Mouse (Mus musculus) frontal cortex, postnatal 36 days (tissue): ENCODE measurements around the gene Tmigd3.
"Not testable (repeated sequence)": the region's sequence is repeated elsewhere in the genome, so short reads cannot be mapped to it uniquely, and the experiment has no call there.

ENCODE experiments used
- DNase-seq, 2 experiments: peaks; one replicate each; pipeline ENCODE4 v3.0.0; 2022; ENCODE audit warnings: low spot score in 2 of 2

Gene Tmigd3

GRCm38 (mm10) chr3:105900266-105900665 lies 29.6 kb downstream of the Tmigd3 start:
- no peak for DNase-seq

GRCm38 (mm10) chr3:105900716-105901115 lies 30.0 kb downstream of the Tmigd3 start:
- no peak for DNase-seq

DNA sequence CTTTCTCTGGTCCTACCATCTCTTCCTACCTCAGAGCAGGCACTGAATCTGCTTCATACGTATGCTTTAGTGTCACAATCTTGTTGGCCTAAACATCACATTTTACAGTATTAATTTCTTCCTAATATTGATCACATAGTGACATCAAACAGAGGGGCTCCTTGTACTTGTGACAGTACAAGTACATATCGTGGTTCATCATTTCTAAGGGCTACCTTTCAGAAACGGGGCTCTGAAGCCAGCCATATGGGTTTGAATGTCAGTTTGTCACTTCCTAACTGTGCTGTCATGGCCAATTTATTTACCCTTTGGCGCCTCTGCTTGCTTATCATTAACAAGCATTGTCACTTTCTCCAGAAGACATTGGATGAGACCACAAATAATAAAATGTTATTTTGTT lies 30.8 kb downstream of the Tmigd3 start:
- no peak for DNase-seq

DNA sequence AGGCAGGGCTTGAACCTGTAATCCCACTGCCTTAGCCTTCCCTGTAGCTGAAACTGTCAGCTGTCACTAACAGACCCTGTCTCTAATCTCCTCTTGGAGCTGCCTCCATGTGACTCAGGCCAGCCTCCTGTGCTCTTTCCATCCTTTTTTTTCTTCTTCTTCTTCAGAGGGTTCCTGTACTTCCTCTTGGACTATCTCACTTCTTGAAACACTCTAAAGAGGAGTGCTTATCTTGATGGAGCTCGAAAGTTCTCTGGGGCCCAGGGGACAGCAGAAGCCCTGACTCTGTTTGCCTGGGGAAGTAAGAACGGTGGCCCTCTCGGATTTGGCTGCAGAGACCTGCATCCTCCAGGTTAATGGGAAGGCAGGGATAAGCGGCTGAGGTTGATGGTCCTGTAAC lies 33.5 kb downstream of the Tmigd3 start:
- DNase-seq, result no peak

GRCm38 (mm10) chr3:105904721-105905120 lies 34.0 kb downstream of the Tmigd3 start:
- no peak for DNase-seq

DNA sequence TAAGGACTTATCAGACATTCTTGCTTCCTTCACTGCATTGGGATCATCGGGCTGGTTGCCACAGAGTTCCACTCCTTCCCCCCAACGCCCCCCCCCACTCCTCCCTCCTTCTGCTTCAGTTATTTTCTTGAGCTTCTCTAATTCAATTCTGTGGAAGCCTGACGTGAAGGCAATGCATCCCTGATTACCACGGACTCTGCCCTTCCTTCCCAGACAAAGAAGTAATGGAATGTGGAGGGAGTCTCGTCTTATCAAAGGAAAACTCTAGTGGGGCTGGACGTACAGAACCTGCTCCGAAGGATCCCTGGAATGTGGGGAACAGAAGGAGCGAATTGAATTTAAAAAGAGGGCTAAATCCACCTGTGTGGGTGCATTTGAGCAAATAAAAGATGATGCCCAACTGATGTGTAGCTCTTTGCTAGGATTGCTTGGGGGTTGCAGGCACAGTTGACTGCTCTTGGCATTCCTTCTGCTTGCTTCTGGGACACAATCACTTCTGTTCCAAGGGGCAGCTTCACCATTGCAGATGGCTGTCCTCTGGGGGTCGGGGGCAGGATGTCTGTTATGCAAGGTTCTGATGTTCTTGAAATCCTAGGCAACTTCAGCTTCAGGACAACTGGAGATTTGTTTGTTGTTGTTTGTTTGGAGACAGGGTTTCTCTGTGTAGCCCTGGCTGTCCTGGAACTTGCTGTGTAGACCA lies 37.4 kb downstream of the Tmigd3 start:
- DNase-seq, result no peak

DNA sequence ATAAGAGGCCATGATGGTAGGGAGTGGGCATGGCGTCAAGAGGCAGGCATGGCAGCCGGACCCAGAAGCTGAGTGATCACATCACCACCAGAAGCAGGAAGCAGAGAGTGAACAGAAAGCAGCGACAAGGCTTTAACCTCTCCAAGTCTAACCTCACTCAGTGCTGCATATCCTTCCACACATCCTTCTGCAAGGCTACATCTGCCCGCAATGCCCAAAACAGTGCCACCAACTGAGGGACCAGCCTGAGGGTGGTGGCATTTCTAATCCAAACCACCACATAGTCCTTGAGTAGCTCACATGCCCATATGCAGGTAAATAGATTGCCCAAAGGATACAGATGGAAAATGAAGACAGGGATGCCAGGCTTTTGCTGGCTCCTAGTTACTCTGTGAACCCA lies 38.3 kb downstream of the Tmigd3 start:
- no peak for DNase-seq

GRCm38 (mm10) chr3:105910519-105911190 lies 40.0 kb downstream of the Tmigd3 start:
- no peak for DNase-seq

GRCm38 (mm10) chr3:105912097-105912880 lies 41.6 kb downstream of the Tmigd3 start:
- no peak for DNase-seq

DNA sequence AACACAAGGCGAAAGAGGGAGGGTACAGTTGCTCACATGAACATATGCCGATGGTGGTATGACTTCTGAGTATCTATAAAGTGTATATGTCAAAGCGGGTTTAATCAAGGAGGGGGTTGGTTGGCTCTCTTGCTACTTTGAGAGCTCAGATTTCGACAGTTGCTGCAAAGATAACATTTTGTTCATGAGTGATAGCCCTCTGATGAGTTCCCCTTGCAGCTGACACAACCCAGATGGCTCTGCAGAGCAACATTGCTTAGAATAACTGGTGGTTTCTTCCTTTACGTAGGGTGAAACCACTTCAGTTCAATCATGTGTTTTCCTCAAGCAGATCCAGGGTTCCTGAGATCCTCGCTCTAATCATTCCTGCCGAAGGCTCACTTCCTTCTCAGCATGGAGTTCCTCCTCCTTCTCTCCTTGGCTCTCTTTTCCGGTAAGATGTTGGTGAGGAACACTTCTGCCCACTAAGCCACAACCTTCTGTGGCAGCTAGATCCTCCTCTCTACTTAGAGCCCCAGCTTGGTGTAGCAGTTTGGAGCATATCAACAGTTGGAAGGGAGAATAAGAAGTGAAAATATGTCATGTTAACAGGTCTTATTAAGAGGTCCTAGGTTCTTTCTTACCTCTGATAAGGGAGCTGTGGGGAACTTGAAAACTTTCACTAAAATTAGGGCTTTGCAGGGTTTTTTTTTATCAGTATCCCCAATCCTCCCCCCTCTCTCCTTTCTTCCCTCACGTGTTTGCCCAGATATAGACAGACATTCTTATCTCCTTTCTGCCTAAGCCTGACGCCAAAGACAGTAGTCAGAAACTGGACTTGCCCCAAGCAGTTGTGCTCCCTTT lies 43.4 kb downstream of the Tmigd3 start:
- DNase-seq, result no peak

DNA sequence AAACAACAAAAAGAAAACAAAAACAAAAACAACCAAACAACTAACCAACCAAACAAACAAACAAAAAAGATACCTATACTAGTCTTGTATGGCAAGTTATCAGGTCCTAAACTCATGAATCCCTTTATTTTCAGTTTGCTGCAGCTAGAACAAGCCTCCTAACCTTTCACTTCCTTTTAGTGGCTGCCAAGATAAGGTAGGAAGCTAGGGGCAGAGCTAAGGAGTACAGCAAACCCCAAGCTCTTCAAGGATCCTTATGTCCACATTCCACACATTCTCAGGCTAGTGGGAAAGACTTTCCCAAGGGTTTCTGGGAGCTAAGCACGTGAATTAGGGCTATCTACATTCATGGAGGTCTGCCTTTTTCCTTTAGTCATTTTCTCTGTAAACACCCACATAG lies 44.6 kb downstream of the Tmigd3 start:
- no peak for DNase-seq

DNA sequence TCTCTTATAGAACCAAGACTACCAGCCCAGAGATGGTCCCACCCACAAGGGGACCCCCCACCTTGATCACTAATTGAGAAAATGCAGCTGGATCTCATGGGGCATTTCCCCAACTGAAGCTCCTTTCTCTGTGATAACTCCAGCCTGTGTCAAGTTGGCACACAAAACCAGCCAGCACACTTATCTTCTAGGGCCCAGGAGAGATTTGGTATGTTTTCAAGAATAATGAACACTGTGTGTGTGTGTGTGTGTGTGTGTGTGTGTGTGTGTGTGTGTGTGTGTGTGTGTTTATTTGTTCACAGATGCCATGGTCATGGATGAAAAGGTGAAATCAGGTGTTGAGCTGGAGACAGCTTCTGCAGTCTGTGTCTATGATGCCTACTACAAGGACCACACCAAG lies 45.8 kb downstream of the Tmigd3 start:
- not testable (repeated sequence) for DNase-seq

- no peak for DNase-seq
These were observed 47.1 kb downstream of the Tmigd3 start for GRCm38 (mm10) chr3:105917656-105918354.

DNA sequence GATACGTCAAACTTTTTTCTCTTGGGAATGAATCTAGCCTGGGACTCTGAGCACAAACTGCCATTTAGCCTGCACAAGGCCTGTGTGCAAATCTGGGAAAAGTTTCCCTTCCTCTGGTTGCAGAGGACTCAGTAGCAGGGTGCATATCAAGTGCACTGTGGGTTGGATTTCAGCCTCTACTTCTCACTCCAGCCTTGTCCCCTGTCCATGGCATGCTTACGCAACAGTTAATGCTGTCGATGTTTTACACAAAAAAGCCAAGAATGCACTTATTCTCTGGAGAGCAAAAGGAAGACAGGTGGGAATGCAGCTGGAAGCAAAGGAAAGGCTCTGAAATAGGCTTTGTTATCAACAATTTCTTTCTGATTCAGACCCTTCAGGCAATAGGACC lies 47.6 kb downstream of the Tmigd3 start:
- DNase-seq, result no peak

DNA sequence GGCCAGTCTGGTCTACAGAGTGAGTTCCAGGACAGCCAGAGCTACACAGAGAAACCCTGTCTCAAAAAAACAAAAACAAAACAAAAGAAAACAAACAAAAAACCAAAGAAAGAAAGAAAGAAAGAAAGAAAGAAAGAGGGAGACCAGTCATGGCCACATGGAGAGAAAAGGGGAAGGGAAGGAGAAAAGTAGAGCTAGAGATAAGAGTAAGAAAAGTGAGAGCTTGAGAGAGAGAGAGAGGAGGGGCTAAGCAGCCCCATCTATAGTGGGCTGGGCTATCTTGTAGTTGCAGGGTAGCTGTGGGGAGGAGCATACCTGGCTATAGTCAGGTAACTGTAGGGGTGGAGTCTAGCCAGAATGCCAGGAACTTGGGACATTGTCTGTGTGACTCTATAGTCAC lies 50.0 kb downstream of the Tmigd3 start:
- not testable (repeated sequence) for DNase-seq

DNA sequence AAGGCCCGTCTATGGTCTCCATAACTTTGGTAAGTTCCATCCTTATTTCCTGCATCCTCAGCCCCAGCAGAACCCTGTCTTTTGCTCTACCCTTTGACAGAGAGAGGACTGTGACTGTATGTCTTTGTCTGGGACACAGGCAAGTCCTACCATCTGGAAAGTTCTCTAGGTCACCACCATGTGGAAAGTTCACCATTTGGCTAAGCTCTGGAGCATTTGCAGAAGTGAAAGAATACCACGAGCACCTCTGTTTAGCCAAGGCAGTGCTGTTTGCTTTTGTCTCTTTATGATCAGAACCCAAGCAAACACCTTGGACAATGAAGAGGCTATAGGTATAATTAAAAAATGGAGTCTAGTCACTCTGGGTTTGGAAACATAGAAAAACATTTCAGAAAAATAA lies 51.3 kb downstream of the Tmigd3 start:
- DNase-seq, result no peak

GRCm38 (mm10) chr3:105924616-105925015 lies 53.9 kb downstream of the Tmigd3 start:
- DNase-seq, result no peak

GRCm38 (mm10) chr3:105927561-105928194 lies 57.0 kb downstream of the Tmigd3 start:
- no peak for DNase-seq

- no peak for DNase-seq
These were observed 57.5 kb downstream of the Tmigd3 start for GRCm38 (mm10) chr3:105928195-105928569.

GRCm38 (mm10) chr3:105928781-105929180 lies 58.1 kb downstream of the Tmigd3 start:
- no peak for DNase-seq

- DNase-seq, result no peak
These were observed 59.1 kb downstream of the Tmigd3 start for GRCm38 (mm10) chr3:105929821-105930220.
